Mouse (Mus musculus) ES-Bruce4 (cell line): ENCODE measurements around the gene Obox6. TPM values are rescaled to one million over a fixed set of nuclear protein-coding genes. Genes with fewer than 3 reads are reported as not detected.

Experiments
- H3K27ac ChIP-seq: 2 replicates; pipeline ENCODE4 v1.5.1; 2012; ENCODE audit warnings: low read length, inconsistent platforms; ENCODE audit not compliant: insufficient read depth
- H3K27me3 ChIP-seq: 2 replicates; pipeline ENCODE4 v1.6.1; 2012; ENCODE audit warnings: mild to moderate bottlenecking, low read length, inconsistent platforms; ENCODE audit not compliant: control insufficient read depth, poor library complexity, insufficient read depth, severe bottlenecking
- H3K36me3 ChIP-seq: 2 replicates; pipeline ENCODE4 v1.6.1; 2012; ENCODE audit warnings: inconsistent platforms, mild to moderate bottlenecking, low read length, moderate library complexity; ENCODE audit not compliant: control insufficient read depth, poor library complexity, insufficient read depth, severe bottlenecking
- H3K4me1 ChIP-seq: one replicate; pipeline ENCODE4 v1.8.1; 2011; ENCODE audit warnings: low read length; ENCODE audit not compliant: control insufficient read depth, insufficient read depth
- H3K4me3 ChIP-seq: 2 replicates; pipeline ENCODE4 v1.5.1; 2011; ENCODE audit warnings: low read depth, mild to moderate bottlenecking, low read length
- H3K9ac ChIP-seq: 2 replicates; pipeline ENCODE4 v1.6.1; 2012; ENCODE audit warnings: low read depth, mild to moderate bottlenecking, inconsistent platforms; ENCODE audit not compliant: poor library complexity, severe bottlenecking
- H3K9me3 ChIP-seq: replicated peaks from 2 replicates; pipeline ENCODE4 v1.6.1; 2012; ENCODE audit warnings: mild to moderate bottlenecking, low read length, inconsistent platforms; ENCODE audit not compliant: control insufficient read depth, poor library complexity, insufficient read depth, severe bottlenecking
- CTCF ChIP-seq: IDR thresholded peaks from one replicate; pipeline ENCODE4 v1.8.1; 2011; ENCODE audit warnings: low read depth, low read length
- EP300 ChIP-seq: IDR thresholded peaks from 2 replicates; pipeline ENCODE4 v1.6.1; 2011; ENCODE audit warnings: low read depth, low read length; ENCODE audit not compliant: insufficient read depth
- POLR2A ChIP-seq: IDR thresholded peaks from one replicate; pipeline ENCODE4 v1.8.1; 2011; ENCODE audit warnings: low read length; ENCODE audit not compliant: insufficient read depth
- polyA plus RNA-seq: library from polyadenylated mRNA; stranded (reverse); fragments of >200 nt; gene quantifications from 2 replicates; pipeline ENCODE4 v1.2.4, GENCODE M21; 2011; ENCODE audit warnings: low read depth; ENCODE audit not compliant: missing spikeins, insufficient read depth, insufficient read length

Obox6 gene
- polyA plus RNA-seq, 1 experiment, result not detected

GRCm38 (mm10) chr7:15864104-15864503 lies 24.6 kb upstream of the Obox6 start:
- TF ChIP-seq CTCF (no peak), EP300 (no peak), POLR2A (no peak)
- H3K27me3 ChIP-seq, result 0 out of 2 replicates have a peak, but pooled peaks cover 1% of the 10 kb centered on the region
- H3K36me3 ChIP-seq, result no peaks in the 10 kb centered on the region
- H3K9me3 ChIP-seq, result no peaks in the 10 kb centered on the region
- H3K9ac ChIP-seq, result no peak overlapping the region
- H3K4me1 ChIP-seq, result no peaks in the 10 kb centered on the region
- H3K27ac ChIP-seq, result no peak overlapping the region
- no peak overlapping the region for H3K4me3 ChIP-seq

- Histone ChIP-seq H3K4me1 (no peaks in the 10 kb centered on the region), H3K36me3 (no peaks in the 10 kb centered on the region), H3K27me3 (no peaks in the 10 kb centered on the region), H3K27ac (no peak overlapping the region), H3K9ac (no peak overlapping the region), H3K4me3 (no peak overlapping the region), H3K9me3 (no peaks in the 10 kb centered on the region)
- TF ChIP-seq EP300 (no peak), CTCF (peak; percentile 26)
Measured at GRCm38 (mm10) chr7:15859657-15860056, 20.2 kb upstream of the Obox6 start.

Other genes starting within 250 kb of the Obox6 start
- not detected in 2 replicates for gene Obox3, start 199.8 kb downstream of the Obox6 start, polyA plus RNA-seq
- not detected in 2 replicates for gene Obox5, start 89.5 kb downstream of the Obox6 start, polyA plus RNA-seq
- gene Crx, start 40.3 kb upstream of the Obox6 start, polyA plus RNA-seq, result not detected in 2 replicates
- gene Crxos, start 42.9 kb upstream of the Obox6 start, polyA plus RNA-seq, result not detected in 2 replicates
- gene Selenow, start 82.7 kb upstream of the Obox6 start, polyA plus RNA-seq, result 93.1 and 101 TPM in 2 replicates
- gene Nop53, start 106.4 kb upstream of the Obox6 start, polyA plus RNA-seq, result 283 and 299 TPM in 2 replicates
- gene Ehd2, start 127.9 kb upstream of the Obox6 start, polyA plus RNA-seq, result 4.6 and 4.9 TPM in 2 replicates
- gene Bicra, start 208.2 kb upstream of the Obox6 start, polyA plus RNA-seq, result 10.2 and 21.9 TPM in 2 replicates
- not detected in 2 replicates for gene Zfp541, start 222.1 kb upstream of the Obox6 start, polyA plus RNA-seq